Mouse (Mus musculus): Measurements from ENCODE around the gene Ak2. TPM values are rescaled to one million over a fixed set of nuclear protein-coding genes. Genes with fewer than 3 reads are reported as not detected.

Gene Ak2
- polyA plus RNA-seq, 1 experiment: 8.1 TPM

DNA sequence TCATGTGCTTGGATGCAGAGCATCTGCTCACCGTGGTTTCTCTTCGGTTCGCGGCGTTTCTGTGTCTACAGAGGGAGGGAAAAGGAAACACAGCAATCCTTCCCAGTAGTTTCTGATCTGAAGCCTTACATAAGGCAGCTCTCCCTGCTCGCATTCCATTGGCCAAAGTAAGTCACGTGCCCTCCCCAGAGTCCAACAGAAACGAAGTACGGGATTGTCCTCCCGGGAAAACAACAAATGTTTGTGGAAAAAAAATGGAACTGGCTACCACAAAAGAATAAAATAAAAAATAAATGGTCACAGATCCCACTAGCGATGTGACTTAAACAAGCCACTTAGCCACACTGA, 10.0 kb upstream of the Ak2 start:
- Histone ChIP-seq H3K4me1 (ENCODE audit: control insufficient read depth) (no peaks in the 10 kb centered on the region; the same call in 1 of the 2 replicates), H3K4me3 (replicated peaks) (no peak overlapping the region)

DNA sequence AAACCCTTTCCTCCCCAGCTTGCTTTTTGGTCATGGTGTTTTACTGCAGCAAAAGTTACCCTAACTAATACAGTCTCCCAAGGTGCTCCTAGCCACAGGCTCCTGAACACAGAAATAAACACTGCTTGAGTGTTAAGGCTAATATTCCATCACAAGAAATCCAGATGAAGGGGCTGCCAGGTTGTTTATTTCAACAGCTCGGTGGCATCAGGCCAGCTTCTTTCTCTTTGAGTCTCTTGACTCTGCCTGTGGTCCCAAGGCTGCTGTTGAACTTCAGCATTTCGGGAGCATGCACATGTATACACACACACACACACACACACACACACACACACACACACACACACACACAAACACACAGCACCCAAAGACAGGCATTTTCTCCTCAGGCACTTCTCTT, 8.6 kb upstream of the Ak2 start:
- H3K4me1 ChIP-seq (ENCODE audit: control insufficient read depth): no peaks in the 10 kb centered on the region; the same call in 1 of the 2 replicates
- H3K27me3 ChIP-seq (ENCODE audit: control insufficient read depth): peaks cover 7% of the 10 kb centered on the region; the same call in 1 of the 2 replicates
- no peak overlapping the region for H3K4me3 ChIP-seq (replicated peaks)
- no peaks in the 10 kb centered on the region for H3K36me3 ChIP-seq (ENCODE audit: control insufficient read depth)
- no peaks in the 10 kb centered on the region for H3K9me3 ChIP-seq (ENCODE audit: control insufficient read depth, low read length)
- TF ChIP-seq TAL1 (IDR thresholded peaks at IDR 0.05; ENCODE audit: low read length): no peak
- TF ChIP-seq GATA1 (IDR thresholded peaks at IDR 0.05; ENCODE audit: low read length): no peak

More for the DNA sequence above, 10.0 kb upstream of the Ak2 start:
- Histone ChIP-seq H3K9me3 (ENCODE audit: control insufficient read depth, low read length) (no peaks in the 10 kb centered on the region), H3K27me3 (ENCODE audit: control insufficient read depth) (peaks cover 5% of the 10 kb centered on the region; the same call in 1 of the 2 replicates), H3K36me3 (ENCODE audit: control insufficient read depth) (no peaks in the 10 kb centered on the region)
- TF ChIP-seq GATA1 (IDR thresholded peaks at IDR 0.05; ENCODE audit: low read length) (no peak), TAL1 (IDR thresholded peaks at IDR 0.05; ENCODE audit: low read length) (no peak)

DNA sequence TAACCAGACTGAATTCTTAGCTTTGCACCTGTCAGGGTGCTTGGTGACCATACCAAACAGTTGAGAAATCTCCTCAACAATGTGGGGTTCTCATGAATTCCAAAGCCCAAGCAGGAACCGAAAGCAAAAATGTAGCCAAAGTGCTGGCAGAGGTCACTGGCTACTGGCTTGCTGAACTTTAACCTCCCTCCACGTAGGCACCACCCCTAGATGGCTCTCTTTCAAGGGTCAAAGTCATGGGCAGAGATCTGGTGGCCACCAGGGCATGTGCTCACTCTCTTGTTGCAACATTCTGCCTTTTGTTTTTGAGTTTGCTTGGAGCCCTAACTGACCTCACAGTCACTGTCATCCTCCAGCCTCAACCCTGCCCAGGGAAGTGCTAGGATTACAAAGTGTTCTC, 8.1 kb upstream of the Ak2 start:
- TF ChIP-seq TAL1 (IDR thresholded peaks at IDR 0.05; ENCODE audit: low read length) (no peak), GATA1 (IDR thresholded peaks at IDR 0.05; ENCODE audit: low read length) (no peak)
- H3K36me3 ChIP-seq (ENCODE audit: control insufficient read depth): no peaks in the 10 kb centered on the region
- H3K4me1 ChIP-seq (ENCODE audit: control insufficient read depth): no peaks in the 10 kb centered on the region; the same call in 1 of the 2 replicates
- no peak overlapping the region for H3K4me3 ChIP-seq (replicated peaks)
- no peaks in the 10 kb centered on the region for H3K9me3 ChIP-seq (ENCODE audit: control insufficient read depth, low read length)
- H3K27me3 ChIP-seq (ENCODE audit: control insufficient read depth): peaks cover 7% of the 10 kb centered on the region

DNA sequence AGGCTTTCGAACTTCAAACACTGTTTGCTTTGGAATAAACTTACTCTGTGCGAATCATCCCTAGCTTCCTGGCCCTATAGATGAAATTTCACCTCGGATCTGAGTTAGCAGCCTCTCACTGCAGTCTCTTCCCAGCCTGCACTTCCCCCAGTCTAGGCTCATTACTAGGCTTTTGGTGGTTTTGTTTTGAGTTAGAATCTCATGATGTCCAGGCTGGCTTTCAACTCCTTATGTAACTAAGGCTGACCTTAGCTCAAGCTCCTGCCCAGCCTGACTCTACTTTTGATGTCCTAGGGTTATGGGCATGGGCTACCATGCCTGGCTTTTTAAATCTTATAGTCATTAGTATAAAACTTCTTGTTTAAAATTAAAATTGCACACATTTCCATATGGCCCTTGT, 7.2 kb upstream of the Ak2 start:
- Histone ChIP-seq H3K36me3 (ENCODE audit: control insufficient read depth) (no peaks in the 10 kb centered on the region), H3K4me3 (replicated peaks) (no peak overlapping the region), H3K9me3 (ENCODE audit: control insufficient read depth, low read length) (no peaks in the 10 kb centered on the region), H3K4me1 (ENCODE audit: control insufficient read depth) (no peaks in the 10 kb centered on the region; the same call in 1 of the 2 replicates), H3K27me3 (ENCODE audit: control insufficient read depth) (peaks cover 14% of the 10 kb centered on the region)
- TF ChIP-seq TAL1 (IDR thresholded peaks at IDR 0.05; ENCODE audit: low read length): no peak
- no peak for TF ChIP-seq GATA1 (IDR thresholded peaks at IDR 0.05; ENCODE audit: low read length)

DNA sequence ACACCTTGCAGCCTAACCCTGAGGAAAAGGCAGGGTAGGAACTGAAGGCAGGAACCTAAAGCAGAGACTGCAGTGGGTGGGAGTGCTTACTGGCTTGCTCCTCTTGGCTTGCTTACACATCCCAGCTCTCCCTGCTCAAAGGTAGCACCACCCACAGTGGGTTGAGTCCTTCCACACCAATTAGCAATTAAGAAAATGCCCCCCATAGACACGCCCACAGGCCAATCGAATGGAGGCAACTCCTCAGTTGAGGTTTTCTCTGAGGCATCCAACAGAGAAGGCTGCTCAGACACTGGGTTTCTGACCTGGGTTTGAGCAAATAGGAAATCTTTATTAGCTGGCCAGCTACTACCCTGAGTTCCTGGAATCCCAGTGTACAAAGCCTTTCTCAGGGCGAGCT, 2.8 kb upstream of the Ak2 start:
- TF ChIP-seq GATA1 (IDR thresholded peaks at IDR 0.05; ENCODE audit: low read length): no peak
- no peak for TF ChIP-seq TAL1 (IDR thresholded peaks at IDR 0.05; ENCODE audit: low read length)
- Histone ChIP-seq H3K36me3 (ENCODE audit: control insufficient read depth) (no peaks in the 10 kb centered on the region), H3K4me1 (ENCODE audit: control insufficient read depth) (peaks cover 18% of the 10 kb centered on the region), H3K27me3 (ENCODE audit: control insufficient read depth) (peaks cover 11% of the 10 kb centered on the region), H3K9me3 (ENCODE audit: control insufficient read depth, low read length) (no peaks in the 10 kb centered on the region), H3K4me3 (replicated peaks) (no peak overlapping the region)

DNA sequence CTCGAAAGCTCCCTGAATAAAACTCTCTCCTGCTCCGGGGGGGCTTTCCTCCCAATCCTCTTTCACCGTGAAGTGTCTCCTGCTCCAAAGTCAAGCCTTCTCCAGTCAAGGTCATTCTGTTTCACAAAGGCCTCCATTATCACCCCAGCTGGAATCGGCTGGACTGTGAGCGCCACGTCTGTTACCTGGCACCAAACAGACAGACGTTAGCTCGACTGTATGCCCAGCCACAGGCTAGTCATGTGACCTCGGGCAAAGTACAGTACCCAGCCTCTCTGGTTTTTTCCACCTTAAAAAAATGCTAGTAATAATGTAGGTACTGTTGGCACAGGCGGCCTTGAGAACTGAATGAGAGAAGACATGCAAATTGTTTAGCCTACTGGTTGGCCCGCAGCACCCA, 2.1 kb upstream of the Ak2 start:
- Histone ChIP-seq H3K27me3 (ENCODE audit: control insufficient read depth) (peaks cover 9% of the 10 kb centered on the region), H3K9me3 (ENCODE audit: control insufficient read depth, low read length) (no peaks in the 10 kb centered on the region), H3K36me3 (ENCODE audit: control insufficient read depth) (no peaks in the 10 kb centered on the region), H3K4me3 (replicated peaks) (no peak overlapping the region), H3K4me1 (ENCODE audit: control insufficient read depth) (peaks cover 25% of the 10 kb centered on the region)
- TF ChIP-seq TAL1 (IDR thresholded peaks at IDR 0.05; ENCODE audit: low read length) (no peak), GATA1 (IDR thresholded peaks at IDR 0.05; ENCODE audit: low read length) (no peak)

DNA sequence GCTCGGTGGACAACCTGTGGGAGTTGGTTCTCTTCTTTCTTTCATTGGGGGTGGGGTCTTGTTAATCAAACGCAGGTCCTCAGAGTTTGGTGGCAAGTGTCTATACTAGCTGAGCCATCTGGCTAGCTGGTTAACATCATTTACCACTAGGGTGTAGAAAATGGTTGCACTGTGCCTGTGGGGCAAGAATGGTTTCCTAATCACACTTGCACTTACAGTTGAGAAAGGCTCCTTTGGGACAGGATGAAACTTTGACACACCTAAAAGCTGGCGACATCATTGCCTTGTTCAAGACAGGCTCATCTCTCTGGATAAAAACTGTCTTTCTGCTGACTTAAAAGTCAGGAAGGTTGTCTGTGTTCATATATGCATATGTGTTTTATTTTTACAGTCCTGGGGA, 418 bp downstream of the Ak2 start:
- Histone ChIP-seq H3K36me3 (ENCODE audit: control insufficient read depth) (peaks cover 21% of the 10 kb centered on the region), H3K4me1 (ENCODE audit: control insufficient read depth) (peaks cover 47% of the 10 kb centered on the region), H3K4me3 (replicated peaks) (no peak overlapping the region), H3K9me3 (ENCODE audit: control insufficient read depth, low read length) (no peaks in the 10 kb centered on the region), H3K27me3 (ENCODE audit: control insufficient read depth) (peaks cover 9% of the 10 kb centered on the region)
- TF ChIP-seq TAL1 (IDR thresholded peaks at IDR 0.05; ENCODE audit: low read length) (no peak), GATA1 (IDR thresholded peaks at IDR 0.05; ENCODE audit: low read length) (no peak)

DNA sequence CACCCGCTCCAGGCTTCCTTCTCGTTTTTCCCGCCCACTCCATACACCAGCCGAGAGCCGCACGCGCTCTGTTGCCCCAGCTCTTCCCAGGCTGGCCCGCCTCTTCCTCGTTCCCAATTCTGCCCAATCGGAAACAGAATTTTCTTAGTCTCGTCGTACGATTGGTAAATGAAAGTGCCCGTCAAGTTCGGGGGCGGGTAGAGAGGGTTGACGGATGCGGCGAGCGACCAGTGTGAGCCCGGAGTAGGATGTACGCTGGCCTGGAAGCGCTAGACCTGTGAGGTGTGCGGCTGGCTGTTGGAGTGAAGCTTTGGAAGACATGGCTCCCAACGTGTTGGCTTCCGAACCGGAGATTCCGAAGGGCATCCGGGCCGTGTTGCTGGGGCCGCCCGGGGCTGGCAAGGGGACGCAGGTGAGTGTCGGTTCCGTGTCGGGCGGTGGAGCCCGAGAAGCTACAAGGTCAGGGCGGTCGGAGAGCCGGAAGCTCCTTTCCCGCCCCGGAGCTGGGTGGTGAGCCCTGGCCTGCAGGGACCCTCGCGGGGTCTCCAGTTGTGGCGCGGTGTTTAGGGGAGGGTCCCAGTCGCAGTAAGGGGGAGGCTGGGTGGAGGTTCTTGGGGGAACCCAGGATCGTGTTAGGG, 1.4 kb downstream of the Ak2 start:
- Histone ChIP-seq H3K4me1 (ENCODE audit: control insufficient read depth) (peaks cover 56% of the 10 kb centered on the region), H3K4me3 (replicated peaks) (peak overlapping the region; percentile 84), H3K9me3 (ENCODE audit: control insufficient read depth, low read length) (no peaks in the 10 kb centered on the region), H3K27me3 (ENCODE audit: control insufficient read depth) (peaks cover 7% of the 10 kb centered on the region), H3K36me3 (ENCODE audit: control insufficient read depth) (peaks cover 30% of the 10 kb centered on the region)
- TF ChIP-seq GATA1 (IDR thresholded peaks at IDR 0.05; ENCODE audit: low read length) (no peak), TAL1 (IDR thresholded peaks at IDR 0.05; ENCODE audit: low read length) (no peak)

DNA sequence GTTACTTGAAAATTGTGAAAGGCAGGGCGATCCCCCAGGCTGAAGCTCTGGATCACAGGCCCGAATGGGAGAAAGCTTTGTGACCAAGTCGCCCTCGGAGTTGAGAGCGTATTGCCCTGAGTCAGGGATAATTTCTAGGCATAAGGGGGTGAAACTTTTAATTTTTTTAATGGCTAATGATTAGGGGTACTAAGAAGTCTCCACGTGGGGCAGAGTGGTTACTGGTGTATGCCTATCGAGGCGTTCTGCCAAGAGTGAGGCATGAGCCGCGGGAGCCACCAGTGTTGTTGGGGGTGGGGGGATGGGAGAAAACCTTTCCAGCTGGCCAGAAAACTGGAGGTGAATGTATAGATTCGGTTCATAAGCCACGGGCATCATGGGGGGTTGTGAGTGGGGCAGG, 1.9 kb downstream of the Ak2 start:
- H3K4me1 ChIP-seq (ENCODE audit: control insufficient read depth): peaks cover 59% of the 10 kb centered on the region
- peaks cover 34% of the 10 kb centered on the region for H3K36me3 ChIP-seq (ENCODE audit: control insufficient read depth)
- no peaks in the 10 kb centered on the region for H3K9me3 ChIP-seq (ENCODE audit: control insufficient read depth, low read length)
- no peak for TF ChIP-seq TAL1 (IDR thresholded peaks at IDR 0.05; ENCODE audit: low read length)
- no peak for TF ChIP-seq GATA1 (IDR thresholded peaks at IDR 0.05; ENCODE audit: low read length)
- peaks cover 7% of the 10 kb centered on the region for H3K27me3 ChIP-seq (ENCODE audit: control insufficient read depth)
- peak overlapping the region; percentile 84 for H3K4me3 ChIP-seq (replicated peaks)

DNA sequence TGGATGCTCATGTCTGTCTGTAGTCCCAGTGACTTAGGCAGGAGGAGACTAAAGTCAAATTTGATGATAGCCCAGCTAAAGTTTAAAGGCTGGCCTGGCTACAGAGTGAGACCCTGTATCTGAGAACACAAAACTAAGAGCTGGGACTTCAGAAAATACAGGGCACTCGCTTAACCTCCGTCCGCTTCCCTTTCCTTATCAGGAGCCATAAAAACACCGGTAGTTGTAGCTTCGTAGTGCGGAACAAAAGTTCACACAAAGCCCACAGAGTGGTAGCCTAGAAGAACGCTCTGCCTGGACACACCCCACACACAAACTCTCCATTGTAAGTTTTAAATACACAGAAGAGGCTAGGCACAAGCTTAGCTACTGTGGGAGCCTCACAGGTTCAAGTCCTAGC, 3.5 kb downstream of the Ak2 start:
- Histone ChIP-seq H3K27me3 (ENCODE audit: control insufficient read depth) (no peaks in the 10 kb centered on the region), H3K4me3 (replicated peaks) (no peak overlapping the region), H3K36me3 (ENCODE audit: control insufficient read depth) (peaks cover 49% of the 10 kb centered on the region), H3K4me1 (ENCODE audit: control insufficient read depth) (peaks cover 59% of the 10 kb centered on the region), H3K9me3 (ENCODE audit: control insufficient read depth, low read length) (no peaks in the 10 kb centered on the region)
- TF ChIP-seq GATA1 (IDR thresholded peaks at IDR 0.05; ENCODE audit: low read length): no peak
- TF ChIP-seq TAL1 (IDR thresholded peaks at IDR 0.05; ENCODE audit: low read length): no peak
